Mouse (Mus musculus) cerebellum, adult 2 months (tissue): ENCODE results near the gene Zscan20. TPM values are rescaled to one million over a fixed set of nuclear protein-coding genes. Genes with fewer than 3 reads are reported as not detected.
A peak's percentile ranks its signal among the peaks of the same experiment; 100 is the strongest.

Source experiments
- DNase-seq, 2 experiments: peaks; one replicate each; pipeline ENCODE4 v3.0.0; 2021
- H3K27ac ChIP-seq: fragments of 200-500 bp; 2 replicates; pipeline ENCODE4 v1.5.1; 2012; ENCODE audit warnings: low read length, control low read depth, inconsistent platforms; ENCODE audit not compliant: insufficient read depth
- H3K27me3 ChIP-seq: fragments of 200-500 bp; 2 replicates; pipeline ENCODE4 v1.6.1; 2012; ENCODE audit warnings: inconsistent platforms, mild to moderate bottlenecking, low read length, moderate library complexity; ENCODE audit not compliant: control insufficient read depth, insufficient read depth
- H3K4me1 ChIP-seq: fragments of 200-500 bp; 2 replicates; pipeline ENCODE4 v1.6.1; 2011; ENCODE audit warnings: low read length; ENCODE audit not compliant: control insufficient read depth, insufficient read depth
- H3K4me3 ChIP-seq: fragments of 200-500 bp; replicated peaks from 2 replicates; pipeline ENCODE3; 2011; ENCODE audit warnings: mild to moderate bottlenecking, low read depth, low read length, control low read depth; ENCODE audit not compliant: insufficient read depth
- CTCF ChIP-seq: fragments of 200-500 bp; IDR thresholded peaks from 2 replicates; pipeline ENCODE4 v1.5.1; 2011; ENCODE audit warnings: low read depth, mild to moderate bottlenecking, control low read depth, low read length, moderate library complexity, borderline replicate concordance; ENCODE audit not compliant: insufficient read depth
- POLR2A ChIP-seq: fragments of 200-500 bp; IDR thresholded peaks from 2 replicates; pipeline ENCODE4 v1.6.1; 2011; ENCODE audit warnings: low read length, control low read depth, borderline replicate concordance; ENCODE audit not compliant: insufficient read depth
- WGBS: fragments of 180-500 bp; shearing (Covaris S2); methylation state at CpG from one replicate; pipeline ENCODE4 v1.1.7; 2018; 5-methylcytosine and 5-hydroxymethylcytosine counted together
- polyA plus RNA-seq: library from polyadenylated mRNA; depleted of rRNA; stranded (reverse); fragments of >200 nt; gene quantifications from 2 replicates; pipeline ENCODE4 v1.2.3, GENCODE M21; 2012

Gene Zscan20
- polyA plus RNA-seq, 1 experiment = 4.9 TPM

DNA sequence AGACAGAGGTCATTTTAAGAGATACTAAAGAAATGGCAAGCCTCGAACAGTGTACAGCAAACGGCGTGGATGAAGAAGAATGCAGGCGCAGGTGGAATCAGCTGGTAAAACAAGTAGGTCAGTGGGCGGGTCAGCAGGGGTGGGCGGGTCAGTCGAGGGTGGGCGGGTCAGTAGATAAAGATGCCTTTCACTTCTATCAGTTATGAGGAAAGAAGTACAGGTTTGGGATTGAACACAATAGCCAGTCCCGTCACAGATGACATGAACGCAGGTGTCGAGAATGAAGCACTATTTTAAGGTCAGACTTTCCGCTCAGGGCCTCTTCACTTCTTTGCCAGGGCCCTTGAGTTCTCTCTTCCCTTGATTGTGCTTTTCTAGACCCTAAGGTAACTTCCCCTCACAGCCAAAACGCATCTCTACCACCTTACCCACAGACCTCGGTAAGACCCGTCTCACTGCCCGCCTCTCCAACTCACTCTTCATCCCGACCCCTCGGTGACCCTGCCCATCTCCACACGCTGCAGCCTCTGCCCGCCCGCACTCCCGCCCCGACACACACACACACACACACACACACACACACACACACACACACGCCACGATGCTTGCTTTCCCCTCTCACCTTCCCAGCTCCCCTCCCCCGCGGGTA is 498 bp downstream of the Zscan20 start:
- Histone ChIP-seq H3K4me3 (peak overlapping the region; percentile 65), H3K27ac (peak overlapping the region; percentile 2; the same call in 1 of the 2 replicates), H3K4me1 (peaks cover 3% of the 10 kb centered on the region; the same call in 1 of the 2 replicates), H3K27me3 (no peaks in the 10 kb centered on the region)
- no peak for DNase-seq
- WGBS = 3% methylated on average over 27 of the region's 27 CpGs
- TF ChIP-seq POLR2A (no peak), CTCF (no peak)

DNA sequence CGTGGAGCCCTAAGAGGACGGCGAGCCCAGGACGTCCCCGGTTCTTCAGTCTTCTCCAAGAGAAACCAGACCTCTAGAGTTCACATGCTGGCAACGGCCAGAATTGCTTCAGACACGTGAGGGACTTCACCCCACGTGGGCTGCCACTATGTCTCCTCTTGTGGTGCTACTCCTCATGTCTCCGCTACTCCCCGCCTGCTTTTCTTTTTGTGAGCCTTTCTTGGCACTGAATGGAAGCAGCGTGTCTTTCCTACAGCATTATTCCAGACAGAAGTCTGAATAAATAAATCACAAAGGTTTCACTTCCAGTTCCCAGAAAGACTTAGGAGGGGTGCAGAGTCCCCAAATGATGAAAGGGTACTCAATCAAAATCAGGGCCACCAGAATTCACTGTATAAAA is 2.2 kb downstream of the Zscan20 start:
- WGBS = 72% methylated on average over 11 of the region's 11 CpGs
- Histone ChIP-seq H3K27ac (no peak overlapping the region), H3K27me3 (no peaks in the 10 kb centered on the region), H3K4me3 (no peak overlapping the region), H3K4me1 (peaks cover 3% of the 10 kb centered on the region; the same call in 1 of the 2 replicates)
- DNase-seq = no peak
- no peak for TF ChIP-seq POLR2A
- TF ChIP-seq CTCF = no peak

DNA sequence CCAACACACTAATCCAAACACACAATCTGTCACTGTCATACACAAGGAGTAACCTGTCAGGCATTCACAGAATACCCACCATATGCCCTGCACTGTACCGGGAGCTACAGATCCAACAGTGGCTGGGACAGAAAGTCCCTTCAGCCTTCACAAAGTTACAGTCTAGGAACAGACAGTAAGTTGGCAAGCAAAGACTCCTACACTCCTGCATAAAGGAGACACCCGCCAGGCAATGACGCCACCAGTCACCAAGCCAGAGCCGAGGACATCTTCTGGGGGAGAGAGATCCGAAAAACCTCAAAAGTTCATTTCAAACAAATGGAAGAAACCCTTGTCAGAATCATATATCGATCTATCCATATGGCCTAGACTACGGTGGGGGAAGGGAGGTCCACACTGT is 3.3 kb downstream of the Zscan20 start:
- Histone ChIP-seq H3K4me3 (no peak overlapping the region), H3K27me3 (no peaks in the 10 kb centered on the region), H3K27ac (no peak overlapping the region), H3K4me1 (peaks cover 3% of the 10 kb centered on the region; the same call in 1 of the 2 replicates)
- 80% methylated on average over 7 of the region's 7 CpGs for WGBS
- TF ChIP-seq CTCF = no peak
- TF ChIP-seq POLR2A = no peak
- DNase-seq = no peak

GRCm38 (mm10) chr4:128597801-128598560 is 11.9 kb downstream of the Zscan20 start:
- H3K27ac ChIP-seq = no peak overlapping the region
- no peaks in the 10 kb centered on the region for H3K27me3 ChIP-seq
- 92% methylated on average over 12 of the region's 12 CpGs for WGBS
- DNase-seq = no peak
- H3K4me3 ChIP-seq = no peak overlapping the region
- no peak for TF ChIP-seq CTCF
- no peak for TF ChIP-seq POLR2A
- no peaks in the 10 kb centered on the region for H3K4me1 ChIP-seq

- DNase-seq = no peak
- 99% methylated on average over 5 of the region's 5 CpGs for WGBS
- Histone ChIP-seq H3K27ac (no peak overlapping the region), H3K27me3 (no peaks in the 10 kb centered on the region), H3K4me1 (no peaks in the 10 kb centered on the region), H3K4me3 (no peak overlapping the region)
- no peak for TF ChIP-seq POLR2A
- TF ChIP-seq CTCF = no peak
These were observed 15.8 kb downstream of the Zscan20 start for GRCm38 (mm10) chr4:128594062-128594461.

DNA sequence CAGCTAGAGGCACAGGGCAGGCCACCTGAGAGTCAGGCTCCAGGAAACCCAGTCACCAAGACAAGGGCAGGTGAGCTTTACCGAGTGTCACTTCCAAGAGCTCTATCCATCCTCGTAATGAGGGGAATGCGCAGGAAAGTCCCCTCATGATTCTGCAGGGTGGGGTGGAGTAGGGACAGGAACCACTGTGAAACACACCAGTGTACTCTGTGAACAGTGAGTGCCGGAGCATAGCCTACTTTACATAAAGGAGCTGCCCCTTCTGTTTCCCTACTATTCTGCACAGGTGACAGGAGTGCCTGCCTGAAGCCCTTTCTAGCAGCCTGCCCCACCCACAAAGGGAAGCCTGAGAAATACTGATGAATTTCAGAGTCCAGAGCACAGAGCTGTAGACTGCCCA is 16.6 kb downstream of the Zscan20 start:
- WGBS = 96% methylated on average over 4 of the region's 4 CpGs
- no peak overlapping the region for H3K4me3 ChIP-seq
- DNase-seq = no peak
- no peaks in the 10 kb centered on the region for H3K4me1 ChIP-seq
- H3K27me3 ChIP-seq = no peaks in the 10 kb centered on the region
- TF ChIP-seq POLR2A (no peak), CTCF (no peak)
- H3K27ac ChIP-seq = no peak overlapping the region

DNA sequence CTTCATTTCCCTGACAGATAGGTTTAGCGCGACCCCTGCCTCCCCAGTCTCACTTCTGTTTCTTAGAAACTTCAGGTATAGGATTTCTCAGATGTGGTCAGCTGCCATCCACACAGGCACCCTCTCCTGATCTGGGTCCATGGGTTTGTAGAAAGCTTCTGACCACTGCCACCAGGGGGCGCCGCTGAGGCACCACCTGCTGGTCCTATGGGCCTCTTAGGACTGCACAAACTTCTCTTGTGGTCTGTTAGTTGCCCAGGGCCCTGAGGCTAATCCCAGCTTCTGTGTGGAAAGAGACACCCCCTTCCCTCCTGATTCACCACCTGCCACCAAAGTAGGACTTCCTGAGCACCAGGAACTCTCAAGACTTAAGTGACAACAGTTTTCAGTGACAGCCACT is 30.7 kb downstream of the Zscan20 start:
- no peak for DNase-seq
- no peak for TF ChIP-seq POLR2A
- TF ChIP-seq CTCF = no peak
- H3K4me3 ChIP-seq = no peak overlapping the region
- H3K27ac ChIP-seq = no peak overlapping the region
- H3K4me1 ChIP-seq = no peaks in the 10 kb centered on the region
- 64% methylated on average over 4 of the region's 4 CpGs for WGBS
- no peaks in the 10 kb centered on the region for H3K27me3 ChIP-seq

- no peak for DNase-seq
- Histone ChIP-seq H3K27me3 (no peaks in the 10 kb centered on the region), H3K4me1 (no peaks in the 10 kb centered on the region), H3K27ac (no peak overlapping the region), H3K4me3 (no peak overlapping the region)
- 40% methylated on average over 4 of the region's 4 CpGs for whole genome bisulfite sequencing
- TF ChIP-seq CTCF (no peak), POLR2A (no peak)
These were observed 34.1 kb downstream of the Zscan20 start for GRCm38 (mm10) chr4:128575811-128576210.
